Mouse (Mus musculus) forebrain, embryonic 10.5 days (tissue): ENCODE results near the gene Espl1. TPM values are rescaled to one million over a fixed set of nuclear protein-coding genes. Genes with fewer than 3 reads are reported as not detected.

Experiments
- DNase-seq: peaks from one replicate; pipeline ENCODE4 v3.0.0-alpha.2; 2017; ENCODE audit warnings: low spot score; ENCODE audit errors: extremely low spot score
- H3K27ac ChIP-seq: fragments of 300-500 bp; sonication (generic); 2 replicates; pipeline ENCODE4 v1.5.1; 2016; ENCODE audit warnings: mild to moderate bottlenecking
- H3K27me3 ChIP-seq: fragments of 300-500 bp; sonication (generic); 2 replicates; pipeline ENCODE4 v1.6.1; 2016; ENCODE audit warnings: mild to moderate bottlenecking; ENCODE audit not compliant: poor library complexity, severe bottlenecking
- H3K36me3 ChIP-seq: fragments of 300-500 bp; sonication (generic); replicated peaks from 2 replicates; pipeline ENCODE4 v1.6.1; 2016; ENCODE audit warnings: mild to moderate bottlenecking, moderate library complexity
- H3K4me1 ChIP-seq: fragments of 300-500 bp; sonication (generic); 2 replicates; pipeline ENCODE4 v1.6.1; 2016
- H3K4me3 ChIP-seq: fragments of 300-500 bp; sonication (generic); 2 replicates; pipeline ENCODE4 v1.5.1; 2016; ENCODE audit warnings: mild to moderate bottlenecking, moderate library complexity
- H3K9me3 ChIP-seq: fragments of 300-500 bp; sonication (generic); 2 replicates; pipeline ENCODE4 v1.6.1; 2016; ENCODE audit warnings: mild to moderate bottlenecking, moderate library complexity
- WGBS: fragments of 180-500 bp; shearing (Covaris S2); methylation state at CpG from one replicate; pipeline ENCODE4 v1.1.7; 2016; 5-methylcytosine and 5-hydroxymethylcytosine counted together
- polyA plus RNA-seq: library from polyadenylated mRNA; unstranded; fragments of >200 nt; fragmentation: Nextera tagmentation; extraction: Ambion mirVana; gene quantifications from 2 replicates; pipeline ENCODE4 v1.2.1, GENCODE M21; 2016

Gene Espl1
- polyA plus RNA-seq = 55.6 and 59.9 TPM in 2 replicates

GRCm38 (mm10) chr15:102295633-102296367 is at the start of gene Espl1:
Espl1 (plus strand) TSS chr15:102296266.
- Histone ChIP-seq H3K4me1 (peaks cover 11% of the 10 kb centered on the region), H3K36me3 (peaks cover 31% of the 10 kb centered on the region), H3K27ac (peak within 1 kb of the TSS; percentile 89), H3K4me3 (peak within 1 kb of the TSS; percentile 89), H3K9me3 (no peaks in the 10 kb centered on the region), H3K27me3 (no peaks in the 10 kb centered on the region)
- peak; percentile 98 for DNase-seq
- WGBS = 7% methylated on average over 25 of the region's 25 CpGs

GRCm38 (mm10) chr15:102246866-102247251 is 49.2 kb upstream of the Espl1 start:
- Histone ChIP-seq H3K27ac (peak overlapping the region; percentile 87), H3K36me3 (no peaks in the 10 kb centered on the region; the same call in 1 of the 2 replicates), H3K4me3 (peak overlapping the region; percentile 69), H3K9me3 (no peaks in the 10 kb centered on the region), H3K27me3 (peaks cover 98% of the 10 kb centered on the region), H3K4me1 (peaks cover 97% of the 10 kb centered on the region)
- peak; percentile 88 for DNase-seq
- under 1% methylated on average over 35 of the region's 35 CpGs for WGBS

- H3K4me1 ChIP-seq = peaks cover 100% of the 10 kb centered on the region
- under 1% methylated on average over 65 of the region's 65 CpGs for WGBS
- peak; percentile 63 for DNase-seq
- H3K27me3 ChIP-seq = peaks cover 96% of the 10 kb centered on the region
- H3K9me3 ChIP-seq = no peaks in the 10 kb centered on the region
- H3K4me3 ChIP-seq = peak overlapping the region; percentile 69
- peak overlapping the region; percentile 87 for H3K27ac ChIP-seq
- peaks cover 3% of the 10 kb centered on the region; the same call in 1 of the 2 replicates for H3K36me3 ChIP-seq
Observed at GRCm38 (mm10) chr15:102247252-102248130, 48.6 kb upstream of the Espl1 start.

- Histone ChIP-seq H3K27ac (peak overlapping the region; percentile 87), H3K4me3 (peak overlapping the region; percentile 69), H3K9me3 (no peaks in the 10 kb centered on the region), H3K27me3 (peaks cover 89% of the 10 kb centered on the region), H3K4me1 (peaks cover 94% of the 10 kb centered on the region), H3K36me3 (peaks cover 4% of the 10 kb centered on the region; the same call in 1 of the 2 replicates)
- 5% methylated on average over 8 of the region's 8 CpGs for WGBS
- no peak for DNase-seq
Observed at GRCm38 (mm10) chr15:102248131-102248811, 47.8 kb upstream of the Espl1 start.

GRCm38 (mm10) chr15:102248812-102249191 is 47.3 kb upstream of the Espl1 start:
- WGBS = 0% methylated on average over 3 of the region's 3 CpGs
- H3K4me3 ChIP-seq = peak overlapping the region; percentile 69
- no peaks in the 10 kb centered on the region for H3K9me3 ChIP-seq
- peaks cover 89% of the 10 kb centered on the region for H3K4me1 ChIP-seq
- peaks cover 4% of the 10 kb centered on the region; the same call in 1 of the 2 replicates for H3K36me3 ChIP-seq
- peaks cover 84% of the 10 kb centered on the region for H3K27me3 ChIP-seq
- H3K27ac ChIP-seq = peak overlapping the region; percentile 87
- DNase-seq = no peak

GRCm38 (mm10) chr15:102249251-102249691 is 46.8 kb upstream of the Espl1 start:
- H3K27ac ChIP-seq = peak overlapping the region; percentile 87
- peaks cover 86% of the 10 kb centered on the region for H3K4me1 ChIP-seq
- H3K36me3 ChIP-seq = peaks cover 4% of the 10 kb centered on the region; the same call in 1 of the 2 replicates
- 2% methylated on average over 13 of the region's 13 CpGs for WGBS
- DNase-seq = no peak
- H3K9me3 ChIP-seq = no peaks in the 10 kb centered on the region
- H3K27me3 ChIP-seq = peaks cover 84% of the 10 kb centered on the region
- H3K4me3 ChIP-seq = peak overlapping the region; percentile 69

- peak overlapping the region; percentile 87 for H3K27ac ChIP-seq
- WGBS = 41% methylated on average over 9 of the region's 9 CpGs
- peaks cover 83% of the 10 kb centered on the region for H3K27me3 ChIP-seq
- no peaks in the 10 kb centered on the region for H3K9me3 ChIP-seq
- peak overlapping the region; percentile 69 for H3K4me3 ChIP-seq
- peaks cover 83% of the 10 kb centered on the region for H3K4me1 ChIP-seq
- peaks cover 4% of the 10 kb centered on the region; the same call in 1 of the 2 replicates for H3K36me3 ChIP-seq
- no peak for DNase-seq
Observed at GRCm38 (mm10) chr15:102249967-102250366, 46.1 kb upstream of the Espl1 start.

GRCm38 (mm10) chr15:102250521-102250920 is 45.5 kb upstream of the Espl1 start:
- Histone ChIP-seq H3K27ac (peak overlapping the region; percentile 87; the same call in 1 of the 2 replicates), H3K36me3 (peaks cover 4% of the 10 kb centered on the region; the same call in 1 of the 2 replicates), H3K9me3 (no peaks in the 10 kb centered on the region), H3K4me1 (peaks cover 83% of the 10 kb centered on the region), H3K27me3 (peaks cover 83% of the 10 kb centered on the region), H3K4me3 (peak overlapping the region; percentile 69; the same call in 1 of the 2 replicates)
- no peak for DNase-seq
- WGBS = 62% methylated on average over 5 of the region's 5 CpGs

- DNase-seq = no peak
- Histone ChIP-seq H3K4me3 (peak overlapping the region; percentile 67), H3K27ac (peak overlapping the region; percentile 86), H3K9me3 (no peaks in the 10 kb centered on the region), H3K36me3 (peaks cover 4% of the 10 kb centered on the region; the same call in 1 of the 2 replicates), H3K4me1 (peaks cover 79% of the 10 kb centered on the region), H3K27me3 (peaks cover 80% of the 10 kb centered on the region)
- 42% methylated on average over 14 of the region's 14 CpGs for WGBS
Observed at GRCm38 (mm10) chr15:102255547-102256255, 40.4 kb upstream of the Espl1 start.

- H3K4me1 ChIP-seq = peaks cover 70% of the 10 kb centered on the region
- peaks cover 71% of the 10 kb centered on the region for H3K27me3 ChIP-seq
- H3K36me3 ChIP-seq = peaks cover 4% of the 10 kb centered on the region; the same call in 1 of the 2 replicates
- peak overlapping the region; percentile 67 for H3K4me3 ChIP-seq
- H3K9me3 ChIP-seq = no peaks in the 10 kb centered on the region
- WGBS = 7% methylated on average over 22 of the region's 22 CpGs
- DNase-seq = no peak
- H3K27ac ChIP-seq = peak overlapping the region; percentile 86
Observed at GRCm38 (mm10) chr15:102256431-102257201, 39.5 kb upstream of the Espl1 start.
